Mouse (Mus musculus): Measurements from ENCODE around the gene Fam172a. TPM values are rescaled to one million over a fixed set of nuclear protein-coding genes. Genes with fewer than 3 reads are reported as not detected.

Gene Fam172a
- 3.1 and 3.5 TPM in 2 replicates for polyA plus RNA-seq (2012; rRNA removed)

GRCm38 (mm10) chr13:77701733-77702132, at the start of gene Fam172a:
TSS of gene Fam172a (plus strand) at chr13:77702033.

GRCm38 (mm10) chr13:78024683-78025294, 323.0 kb downstream of the Fam172a start, which contains the start of gene Pou5f2:
TSS of gene Pou5f2 (plus strand) at chr13:78024902.

GRCm38 (mm10) chr13:78199642-78200160, 497.9 kb downstream of the Fam172a start, which contains the start of gene Nr2f1:
TSS of gene Nr2f1 (minus strand) at chr13:78199757.

Data from stomach, adult 2 months (tissue).